Mouse (Mus musculus) adipocyte (in vitro differentiated cells): ENCODE data around the gene Slpi.

Experiments
- DNase-seq: peaks from one replicate; pipeline ENCODE4 v3.0.0-alpha.2; 2016; ENCODE audit warnings: low spot score

The Slpi gene

GRCm38 (mm10) chr2:164389020-164389419 lies at the start of gene Slpi:
Slpi (minus strand) TSS chr2:164389095.
- DNase-seq = no peak

GRCm38 (mm10) chr2:164438257-164438656 lies 49.4 kb upstream of the Slpi start:
- DNase-seq = no peak

- no peak for DNase-seq
These were observed 48.8 kb upstream of the Slpi start for GRCm38 (mm10) chr2:164437710-164438109.

- peak; percentile 48 for DNase-seq
These were observed 48.1 kb upstream of the Slpi start for GRCm38 (mm10) chr2:164436961-164437360.

GRCm38 (mm10) chr2:164436215-164436913 lies 47.5 kb upstream of the Slpi start:
- DNase-seq = no peak

- DNase-seq = no peak
These were observed 46.6 kb upstream of the Slpi start for GRCm38 (mm10) chr2:164435216-164436090.

- DNase-seq = no peak
These were observed 45.8 kb upstream of the Slpi start for GRCm38 (mm10) chr2:164434681-164435080.

- no peak for DNase-seq
These were observed 44.5 kb upstream of the Slpi start for GRCm38 (mm10) chr2:164433278-164433895.

- DNase-seq = peak; percentile 90
These were observed 43.8 kb upstream of the Slpi start for GRCm38 (mm10) chr2:164432541-164433191.

GRCm38 (mm10) chr2:164431676-164432465 lies 43.0 kb upstream of the Slpi start:
- peak; percentile 65 for DNase-seq

- DNase-seq = no peak
These were observed 41.8 kb upstream of the Slpi start for GRCm38 (mm10) chr2:164430697-164431096.

- DNase-seq = no peak
These were observed 41.2 kb upstream of the Slpi start for GRCm38 (mm10) chr2:164429881-164430615.

GRCm38 (mm10) chr2:164428451-164428850 lies 39.6 kb upstream of the Slpi start:
- DNase-seq = no peak

- no peak for DNase-seq
These were observed 38.1 kb upstream of the Slpi start for GRCm38 (mm10) chr2:164426952-164427351.

- DNase-seq = no peak
These were observed 37.2 kb upstream of the Slpi start for GRCm38 (mm10) chr2:164426121-164426520.

- DNase-seq = no peak
These were observed 36.5 kb upstream of the Slpi start for GRCm38 (mm10) chr2:164425401-164425800.

GRCm38 (mm10) chr2:164424406-164424805 lies 35.5 kb upstream of the Slpi start:
- DNase-seq = no peak

GRCm38 (mm10) chr2:164423464-164423863 lies 34.6 kb upstream of the Slpi start:
- peak; percentile 61 for DNase-seq

- DNase-seq = peak; percentile 38
These were observed 33.9 kb upstream of the Slpi start for GRCm38 (mm10) chr2:164422675-164423393.

- DNase-seq = no peak
These were observed 33.1 kb upstream of the Slpi start for GRCm38 (mm10) chr2:164421979-164422378.
